Mouse (Mus musculus) C2C12 (cell line): ENCODE data around the gene Clock. TPM values are rescaled to one million over a fixed set of nuclear protein-coding genes. Genes with fewer than 3 reads are reported as not detected.

Experiments
- H3K27me3 ChIP-seq: one replicate; pipeline ENCODE4 v1.6.1; 2011; ENCODE audit not compliant: control insufficient read depth, insufficient read depth, insufficient read length
- H3K36me3 ChIP-seq: one replicate; pipeline ENCODE4 v1.6.1; 2011; ENCODE audit not compliant: control insufficient read depth, insufficient read depth
- H3K4me3 ChIP-seq: one replicate; pipeline ENCODE4 v1.5.1; 2011; ENCODE audit warnings: mild to moderate bottlenecking, control low read depth; ENCODE audit not compliant: poor library complexity, insufficient read depth, severe bottlenecking
- H3K79me2 ChIP-seq: one replicate; pipeline ENCODE4 v1.6.1; 2011; ENCODE audit not compliant: control insufficient read depth, insufficient read depth
- H3K79me3 ChIP-seq: one replicate; pipeline ENCODE4 v1.6.1; 2011; ENCODE audit warnings: low read depth, control low read depth
- H3ac ChIP-seq: one replicate; pipeline ENCODE3; 2011; ENCODE audit warnings: low read depth; ENCODE audit not compliant: control insufficient read depth, insufficient read length
- CEBPB ChIP-seq: IDR thresholded peaks from one replicate; pipeline ENCODE4 v1.6.1; 2011; ENCODE audit warnings: low read depth, mild to moderate bottlenecking, control low read depth, moderate library complexity
- CTCF ChIP-seq: IDR thresholded peaks from one replicate; pipeline ENCODE4 v1.5.1; 2011; ENCODE audit not compliant: control insufficient read depth, insufficient read depth, insufficient read length
- FOSL1 ChIP-seq: IDR thresholded peaks from one replicate; pipeline ENCODE4 v1.8.0; 2011; ENCODE audit warnings: mild to moderate bottlenecking, low read length; ENCODE audit not compliant: poor library complexity, insufficient read depth, severe bottlenecking
- MAX ChIP-seq: IDR thresholded peaks from one replicate; pipeline ENCODE4 v1.6.1; 2011; ENCODE audit warnings: mild to moderate bottlenecking, control low read depth
- MYOD1 ChIP-seq: IDR thresholded peaks from one replicate; pipeline ENCODE4 v1.6.1; 2011; ENCODE audit warnings: low read depth; ENCODE audit not compliant: control insufficient read depth, insufficient read length
- MYOG ChIP-seq: IDR thresholded peaks from one replicate; pipeline ENCODE4 v1.6.1; 2011; ENCODE audit not compliant: control insufficient read depth, insufficient read length; ENCODE audit errors: extremely low read depth
- USF1 ChIP-seq: IDR thresholded peaks from one replicate; pipeline ENCODE4 v1.6.1; 2011; ENCODE audit warnings: low read depth, mild to moderate bottlenecking, control low read depth, moderate library complexity
- polyA plus RNA-seq: library from polyadenylated mRNA; unstranded; fragments of >200 nt; fragmentation: generic; extraction: Trizol; gene quantifications from one replicate; pipeline ENCODE4 v1.2.1, GENCODE M21; 2012; ENCODE audit warnings: missing spikeins

The Clock gene
- polyA plus RNA-seq, 1 experiment: 5.7 TPM

DNA sequence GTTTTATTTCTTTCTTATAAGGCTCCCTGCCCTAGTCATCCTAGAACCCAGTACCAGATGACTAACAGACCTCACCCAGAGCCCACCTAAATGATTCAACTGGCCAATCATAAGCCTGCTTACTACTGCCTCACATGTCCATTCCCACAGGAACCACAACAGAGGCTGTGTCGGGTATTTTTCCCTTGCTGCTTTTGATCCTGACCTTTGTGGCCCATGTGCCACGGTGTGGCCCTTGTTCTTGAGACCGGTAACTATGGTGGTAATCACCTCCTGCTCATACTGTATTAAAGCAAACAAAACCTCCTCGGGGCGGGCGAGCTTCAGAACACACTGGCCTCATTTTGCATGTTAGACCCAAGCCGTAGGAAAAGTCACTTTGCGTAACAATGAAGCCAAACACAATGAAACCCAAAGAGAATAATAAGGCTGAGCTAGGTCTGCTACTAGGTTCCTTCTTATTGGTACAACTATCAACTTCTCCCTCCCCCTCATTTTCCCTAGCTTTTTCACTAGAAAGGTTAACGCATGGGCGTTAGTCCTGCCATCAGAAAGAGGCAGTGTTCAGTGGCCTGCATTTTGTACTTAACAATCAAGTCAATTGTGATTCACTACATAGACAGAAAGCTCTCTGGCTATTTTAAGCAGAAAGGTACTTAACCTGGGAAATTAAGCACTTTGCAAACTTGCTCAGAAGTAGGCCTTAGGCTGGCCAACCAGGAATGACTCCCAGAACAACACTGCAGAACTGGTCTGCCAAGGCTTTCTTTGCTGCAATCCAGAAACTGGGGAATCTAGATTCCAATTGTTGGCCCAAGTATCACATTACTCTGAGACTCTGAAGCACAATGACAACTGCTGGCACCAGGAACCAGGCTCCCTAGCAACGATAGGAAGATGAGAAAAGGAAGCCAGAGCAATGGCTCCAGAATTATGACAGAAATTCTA is 16.9 kb upstream of the Clock start:
- Histone ChIP-seq H3K79me3 (no peaks in the 10 kb centered on the region), H3K36me3 (no peaks in the 10 kb centered on the region), H3K27me3 (no peaks in the 10 kb centered on the region), H3K79me2 (no peaks in the 10 kb centered on the region), H3ac (no peak overlapping the region), H3K4me3 (no peak overlapping the region)
- TF ChIP-seq CEBPB (no peak), CTCF (no peak), USF1 (no peak)

DNA sequence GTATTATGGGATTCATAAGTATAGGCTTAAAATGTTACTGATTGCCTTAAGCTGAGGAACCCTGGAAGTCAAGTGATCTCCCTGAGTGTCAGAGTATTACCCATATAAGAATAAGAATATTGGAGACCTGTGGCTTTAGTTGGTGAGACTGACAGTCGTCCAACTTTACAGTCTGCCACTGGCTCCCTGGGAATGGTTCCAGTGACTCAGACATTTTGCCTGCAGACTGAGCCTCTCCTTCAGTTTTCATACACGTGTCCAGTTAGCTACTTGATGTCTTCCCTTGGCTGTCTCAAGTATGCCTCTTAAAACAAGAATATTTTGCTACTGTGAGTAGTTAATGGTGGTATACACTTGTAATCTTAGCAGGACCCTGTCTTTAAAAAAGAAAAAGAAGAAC is 3.6 kb upstream of the Clock start:
- TF ChIP-seq CEBPB (no peak), MAX (no peak), FOSL1 (no peak), USF1 (no peak), MYOD1 (no peak), MYOG (no peak), CTCF (no peak)
- Histone ChIP-seq H3K79me3 (peaks cover 4% of the 10 kb centered on the region), H3K27me3 (no peaks in the 10 kb centered on the region)

DNA sequence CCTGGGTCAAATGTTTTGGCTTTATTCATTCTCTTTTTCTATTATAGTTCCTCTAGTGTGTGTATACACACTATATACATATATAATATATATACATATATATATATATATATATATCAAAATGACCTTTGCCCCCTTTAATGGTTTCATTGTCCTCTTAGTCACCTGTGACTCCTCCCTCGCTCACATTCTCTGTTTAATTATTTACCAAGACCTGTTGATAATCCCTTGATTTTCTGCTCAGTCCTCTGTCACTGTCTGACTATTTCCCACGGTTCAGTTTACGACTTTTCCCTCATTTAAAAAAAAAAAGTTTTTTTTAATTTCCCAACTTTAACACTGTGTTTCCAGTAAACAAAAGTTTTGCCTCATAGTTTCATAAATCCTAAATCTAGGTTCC is 1.7 kb upstream of the Clock start:
- H3ac ChIP-seq: no peak overlapping the region
- no peak for TF ChIP-seq USF1
- TF ChIP-seq FOSL1: no peak
- TF ChIP-seq MAX: no peak
- no peak for TF ChIP-seq CTCF
- no peak for TF ChIP-seq MYOD1
- TF ChIP-seq CEBPB: no peak
- H3K4me3 ChIP-seq: no peak overlapping the region
- H3K36me3 ChIP-seq: peaks cover 6% of the 10 kb centered on the region
- peaks cover 22% of the 10 kb centered on the region for H3K79me3 ChIP-seq
- H3K27me3 ChIP-seq: no peaks in the 10 kb centered on the region
- peaks cover 38% of the 10 kb centered on the region for H3K79me2 ChIP-seq

More for the DNA sequence above, 3.6 kb upstream of the Clock start:
- Histone ChIP-seq H3K4me3 (no peak overlapping the region), H3ac (no peak overlapping the region), H3K79me2 (peaks cover 18% of the 10 kb centered on the region), H3K36me3 (no peaks in the 10 kb centered on the region)

GRCm38 (mm10) chr5:76305616-76306015 is 1.0 kb upstream of the Clock start:
- Histone ChIP-seq H3K36me3 (peaks cover 13% of the 10 kb centered on the region), H3ac (no peak overlapping the region), H3K27me3 (no peaks in the 10 kb centered on the region), H3K4me3 (peak overlapping the region; percentile 91), H3K79me2 (peaks cover 44% of the 10 kb centered on the region), H3K79me3 (peaks cover 28% of the 10 kb centered on the region)
- TF ChIP-seq MYOD1 (no peak), MAX (no peak), USF1 (no peak), CEBPB (no peak), CTCF (no peak), MYOG (no peak), FOSL1 (no peak)

DNA sequence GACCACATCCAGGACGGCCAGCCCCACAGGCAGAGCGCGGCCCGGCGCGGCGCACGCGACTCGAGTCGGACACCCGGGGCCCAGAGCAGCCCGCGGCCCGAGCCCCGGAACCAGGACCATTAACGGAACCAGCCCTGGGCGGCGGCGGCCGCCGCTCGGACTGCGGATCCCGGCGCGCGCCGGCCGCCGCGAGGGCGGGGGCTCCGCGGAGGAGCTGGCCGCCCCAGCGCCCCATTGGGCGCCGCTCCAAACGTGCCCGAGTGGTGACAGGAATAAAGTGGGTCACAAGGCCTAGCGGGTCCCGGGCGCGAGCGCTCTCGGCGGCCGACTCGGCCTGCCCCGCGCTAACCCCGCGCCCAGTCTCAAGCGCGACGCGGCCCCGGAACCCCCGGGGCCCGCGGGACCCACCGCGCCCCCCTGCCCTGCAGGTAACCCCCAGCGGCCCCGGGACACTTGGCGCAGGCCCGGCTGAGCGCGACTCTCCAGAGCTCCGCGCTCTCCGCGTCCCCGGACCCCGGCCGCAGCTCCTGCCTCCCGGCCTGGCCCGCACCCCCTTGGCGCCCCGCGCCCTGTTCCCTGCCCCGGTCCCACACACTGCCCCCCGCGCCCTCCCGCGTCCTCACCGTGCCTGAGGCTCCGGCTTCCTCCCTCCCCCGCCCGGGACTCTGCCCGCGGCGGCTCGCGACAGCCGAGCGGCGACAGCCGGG is 694 bp downstream of the Clock start:
- H3K79me2 ChIP-seq: peaks cover 61% of the 10 kb centered on the region
- H3K4me3 ChIP-seq: peak overlapping the region; percentile 91
- H3K79me3 ChIP-seq: peaks cover 38% of the 10 kb centered on the region

GRCm38 (mm10) chr5:76303379-76303744 is 1.2 kb downstream of the Clock start:
- peaks cover 43% of the 10 kb centered on the region for H3K79me3 ChIP-seq
- peaks cover 67% of the 10 kb centered on the region for H3K79me2 ChIP-seq
- H3K4me3 ChIP-seq: peak overlapping the region; percentile 91
- H3K27me3 ChIP-seq: no peaks in the 10 kb centered on the region
- H3ac ChIP-seq: peak overlapping the region; percentile 62
- TF ChIP-seq USF1 (no peak), CEBPB (no peak), MYOD1 (no peak), MYOG (no peak), CTCF (no peak), MAX (no peak), FOSL1 (no peak)
- peaks cover 24% of the 10 kb centered on the region for H3K36me3 ChIP-seq

More for the DNA sequence above, 694 bp downstream of the Clock start:
- peaks cover 20% of the 10 kb centered on the region for H3K36me3 ChIP-seq
- H3ac ChIP-seq: peak overlapping the region; percentile 62
- TF ChIP-seq MYOG: no peak
- no peak for TF ChIP-seq USF1
- no peak for TF ChIP-seq CTCF
- no peak for TF ChIP-seq MYOD1
- TF ChIP-seq FOSL1: no peak
- no peak for TF ChIP-seq MAX
- TF ChIP-seq CEBPB: no peak
- H3K27me3 ChIP-seq: no peaks in the 10 kb centered on the region
